Mouse (Mus musculus) liver, embryonic 14.5 days (tissue): ENCODE results near the gene Spag9.

ENCODE experiments used
- CTCF ChIP-seq: IDR thresholded peaks from 2 replicates; pipeline ENCODE4 v1.5.1; 2016; ENCODE audit warnings: antibody characterized with exemption, low read depth, control low read depth
- EP300 ChIP-seq: IDR thresholded peaks from 2 replicates; pipeline ENCODE4 v1.6.1; 2016; ENCODE audit warnings: antibody characterized with exemption, low read depth

- peak; percentile 99 for TF ChIP-seq CTCF
- no peak for TF ChIP-seq EP300
These were observed 137.6 kb downstream of the Spag9 start for GRCm38 (mm10) chr11:94133344-94133955.
